Mouse (Mus musculus) stomach, postnatal 0 days (tissue): ENCODE results near the gene Tmem45a2.

ENCODE experiments used
- CTCF ChIP-seq: IDR thresholded peaks from 2 replicates; pipeline ENCODE4 v1.5.1; 2016; ENCODE audit warnings: antibody characterized with exemption, low read depth, mild to moderate bottlenecking, moderate library complexity
- EP300 ChIP-seq: optimal IDR thresholded peaks from 2 replicates; pipeline ENCODE3; 2016; ENCODE audit warnings: antibody characterized with exemption

DNA sequence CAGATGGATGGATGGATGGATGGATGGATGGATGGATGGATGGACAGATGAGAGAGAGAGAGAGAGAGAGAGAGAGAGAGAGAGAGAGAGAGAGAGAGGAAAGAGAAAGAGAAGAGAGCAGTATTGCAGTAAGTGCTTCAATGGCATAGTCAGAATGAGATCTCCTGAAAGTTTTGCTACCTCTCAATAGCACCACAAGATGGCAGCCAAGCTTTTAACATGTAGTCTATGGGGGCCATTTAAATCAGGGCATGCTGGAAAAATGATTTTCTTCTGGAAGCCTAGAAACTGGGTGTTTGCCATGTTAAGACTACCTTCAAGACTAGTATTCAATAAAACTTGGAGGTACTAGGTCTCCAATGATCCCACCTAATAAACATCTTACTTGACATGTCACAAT is 44.9 kb upstream of the Tmem45a2 start:
- TF ChIP-seq CTCF, result peak; percentile 78
- no peak for TF ChIP-seq EP300
